In the genomic region with DNA sequence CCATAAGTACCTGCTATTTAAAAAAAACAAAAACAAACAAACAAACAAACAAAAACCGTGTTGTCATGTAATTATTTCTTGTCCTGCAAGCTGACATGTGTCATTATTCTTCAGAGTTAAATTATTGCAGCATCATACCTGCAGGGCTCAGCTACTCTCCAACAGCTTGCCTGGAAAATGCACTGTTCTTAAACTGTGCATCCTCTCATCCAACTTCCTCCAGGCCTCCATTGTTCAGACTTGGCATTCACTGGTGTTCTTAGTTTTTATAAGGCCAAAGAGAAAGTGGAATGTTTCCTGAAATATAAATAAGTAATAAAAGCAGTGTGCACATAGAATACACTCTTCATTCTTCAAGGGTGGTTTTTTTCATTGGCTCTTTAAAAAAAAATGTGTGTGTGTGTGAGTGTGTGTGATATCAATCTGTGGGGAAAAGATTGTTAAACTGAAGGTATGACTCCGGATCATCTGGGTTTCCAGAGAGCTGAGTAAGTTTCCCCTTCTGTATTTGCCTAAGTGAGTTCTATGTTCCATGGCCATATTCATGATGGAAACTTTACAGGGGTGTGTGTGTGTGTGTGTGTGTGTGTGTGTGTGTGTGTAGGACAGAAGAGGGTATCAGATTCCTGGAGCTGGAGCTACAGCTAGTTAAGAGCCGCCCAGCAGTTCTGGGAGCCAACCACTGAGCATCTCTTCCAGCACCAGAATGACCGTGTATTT, we compare ENCODE assay signal across 26 mouse cellular contexts. TPM values are rescaled to one million over a fixed set of nuclear protein-coding genes. Genes with fewer than 3 reads are reported as not detected.
DNase-seq lines count a peak whose midpoint lies in the region; ATAC-seq lines count a peak whose summit lies in the region.
"Had no signal": no experiment of that assay in that cellular context is flagged by ENCODE, and none has a peak within 500 bp of the region (broad histone marks: within the 10 kb centered on the region; RNA-seq: fewer than 3 reads in every experiment).

No protein-coding gene starts in this region.

- no peak overlapping the region for H3K9ac ChIP-seq in limb, embryonic 13.5 days
- H3K9ac ChIP-seq in limb, embryonic 15.5 days: no peak overlapping the region
- H3K9ac ChIP-seq: embryonic facial prominence, embryonic 13.5 days; forebrain, embryonic 13.5 days; hindbrain, embryonic 13.5 days; intestine, embryonic 15.5 days had no signal

- H3K36me3 ChIP-seq in limb, embryonic 13.5 days: peaks cover 3% of the 10 kb centered on the region; the same call in 1 of the 2 replicates
- H3K36me3 ChIP-seq in limb, embryonic 10.5 days: no peaks in the 10 kb centered on the region
- 0 out of 2 replicates have a peak, but pooled peaks cover 3% of the 10 kb centered on the region for H3K36me3 ChIP-seq in embryonic facial prominence, embryonic 10.5 days (replicated peaks)
- no peaks in the 10 kb centered on the region for H3K36me3 ChIP-seq in limb, embryonic 15.5 days
- H3K36me3 ChIP-seq: embryonic facial prominence, embryonic 13.5 days; forebrain, embryonic 10.5 days; heart, embryonic 10.5 days; hindbrain, embryonic 10.5 days; hindbrain, embryonic 13.5 days; intestine, embryonic 15.5 days had no signal

- H3K4me1 ChIP-seq in limb, embryonic 13.5 days: peaks cover 50% of the 10 kb centered on the region
- peaks cover 40% of the 10 kb centered on the region for H3K4me1 ChIP-seq in limb, embryonic 10.5 days
- H3K4me1 ChIP-seq in embryonic facial prominence, embryonic 10.5 days: peaks cover 62% of the 10 kb centered on the region
- H3K4me1 ChIP-seq in limb, embryonic 15.5 days: peaks cover 11% of the 10 kb centered on the region
- H3K4me1 ChIP-seq: intestine, embryonic 15.5 days had no signal

- H3K9me3 ChIP-seq in limb, embryonic 13.5 days: no peaks in the 10 kb centered on the region
- no peaks in the 10 kb centered on the region for H3K9me3 ChIP-seq in limb, embryonic 10.5 days (replicated peaks)
- no peaks in the 10 kb centered on the region for H3K9me3 ChIP-seq in embryonic facial prominence, embryonic 10.5 days
- no peaks in the 10 kb centered on the region for H3K9me3 ChIP-seq in limb, embryonic 15.5 days
- H3K9me3 ChIP-seq: embryonic facial prominence, embryonic 13.5 days; forebrain, embryonic 10.5 days; forebrain, embryonic 13.5 days; G1E; heart, embryonic 10.5 days; hindbrain, embryonic 10.5 days; hindbrain, embryonic 13.5 days; intestine, embryonic 15.5 days had no signal

- ATAC-seq in limb, embryonic 13.5 days (ENCODE audit: low FRiP score, low read depth): 0 out of 2 replicates have a peak, but pooled peaks have one; percentile 35
- peak; percentile 33; the same call in 1 of the 2 replicates for ATAC-seq in limb, embryonic 15.5 days (ENCODE audit: insufficient number of reproducible peaks, low FRiP score, low TSS enrichment, low read depth)
- ATAC-seq: forebrain, embryonic 13.5 days; forebrain, embryonic 16.5 days; hindbrain, embryonic 16.5 days; intestine, embryonic 15.5 days; Patski had no signal

- no peak overlapping the region for H3K27ac ChIP-seq in limb, embryonic 13.5 days
- H3K27ac ChIP-seq in limb, embryonic 10.5 days: no peak overlapping the region
- H3K27ac ChIP-seq in embryonic facial prominence, embryonic 10.5 days (replicated peaks): no peak overlapping the region
- peak overlapping the region; percentile 43; the same call in 1 of the 2 replicates for H3K27ac ChIP-seq in limb, embryonic 15.5 days
- H3K27ac ChIP-seq: forebrain, embryonic 10.5 days; forebrain, embryonic 13.5 days; heart, embryonic 10.5 days; hindbrain, embryonic 10.5 days; hindbrain, embryonic 13.5 days; intestine, embryonic 15.5 days had no signal

- 68% methylated on average over 4 of the region's 4 CpGs for WGBS in limb, embryonic 13.5 days
- 89% methylated on average over 4 of the region's 4 CpGs for WGBS in limb, embryonic 10.5 days
- 85% methylated on average over 4 of the region's 4 CpGs for WGBS in embryonic facial prominence, embryonic 10.5 days
- WGBS in limb, embryonic 15.5 days: 62% methylated on average over 4 of the region's 4 CpGs

- DNase-seq in limb, embryonic 10.5 days (ENCODE audit: low spot score): no peak
- DNase-seq in embryonic facial prominence, embryonic 10.5 days (ENCODE audit: low spot score): peak; percentile 4
- DNase-seq in lung, postnatal 14 days: no peak
- DNase-seq in layer of hippocampus, postnatal 14 days (ENCODE audit: low spot score in 2 of 2): no peak
- DNase-seq: adrenal gland, adult 2 months; adrenal gland, postnatal 14 days; cerebellum, adult 11 months; cerebellum, adult 2 months; cerebellum, adult 9-11 months; cerebellum, postnatal 25 days; gastrocnemius, postnatal 14 days; heart, adult 18-20 months had no signal

- H3K4me2 ChIP-seq in limb, embryonic 13.5 days (replicated peaks): no peak overlapping the region
- no peak overlapping the region for H3K4me2 ChIP-seq in limb, embryonic 15.5 days
- H3K4me2 ChIP-seq: embryonic facial prominence, embryonic 13.5 days; forebrain, embryonic 13.5 days; hindbrain, embryonic 13.5 days; intestine, embryonic 15.5 days had no signal

- H3K4me3 ChIP-seq in limb, embryonic 13.5 days: no peak overlapping the region
- no peak overlapping the region for H3K4me3 ChIP-seq in limb, embryonic 10.5 days
- no peak overlapping the region for H3K4me3 ChIP-seq in embryonic facial prominence, embryonic 10.5 days
- H3K4me3 ChIP-seq in limb, embryonic 15.5 days: no peak overlapping the region
- H3K4me3 ChIP-seq: embryonic facial prominence, embryonic 13.5 days; erythroblast, embryonic 14.5 days; forebrain, embryonic 10.5 days; forebrain, embryonic 13.5 days; heart, embryonic 10.5 days; hindbrain, embryonic 10.5 days; hindbrain, embryonic 13.5 days; intestine, embryonic 15.5 days had no signal

- H3K27me3 ChIP-seq in limb, embryonic 13.5 days: peaks cover 7% of the 10 kb centered on the region
- H3K27me3 ChIP-seq in limb, embryonic 10.5 days (ENCODE audit: low read depth, poor library complexity, severe bottlenecking): no peaks in the 10 kb centered on the region
- no peaks in the 10 kb centered on the region for H3K27me3 ChIP-seq in embryonic facial prominence, embryonic 10.5 days (replicated peaks; ENCODE audit: low read depth, poor library complexity, severe bottlenecking)
- H3K27me3 ChIP-seq in limb, embryonic 15.5 days: no peaks in the 10 kb centered on the region
- H3K27me3 ChIP-seq: forebrain, embryonic 13.5 days; hindbrain, embryonic 13.5 days; intestine, embryonic 15.5 days; Patski had no signal

RNA-seq across cellular contexts. Expression of a gene that starts 42.0 kb away (rescaled TPM):
- 11.0 and 14.1 TPM in 2 replicates for polyA plus RNA-seq in limb, embryonic 13.5 days (2015; fragmentation: Nextera tagmentation; extraction: Ambion mirVana)
- 8.6 and 10.8 TPM in 2 replicates for polyA plus RNA-seq in limb, embryonic 10.5 days (2016; fragmentation: Nextera tagmentation; extraction: Ambion mirVana)
- 8.9 and 10.0 TPM in 2 replicates for polyA plus RNA-seq in embryonic facial prominence, embryonic 10.5 days (2016; fragmentation: Nextera tagmentation; extraction: Ambion mirVana)
- polyA plus RNA-seq in limb, embryonic 15.5 days (2015; fragmentation: Nextera tagmentation; extraction: Ambion mirVana): 9.2 and 11.9 TPM in 2 replicates
- total RNA-seq in layer of hippocampus, postnatal 14 days (2021): 10 to 100 TPM; 14.5 to 19.0 TPM
- polyA plus RNA-seq: erythroblast, embryonic 14.5 days had no signal

RNA-seq across cellular contexts. Expression of a gene that starts 42.1 kb away (rescaled TPM):
- 17.2 and 20.1 TPM in 2 replicates for polyA plus RNA-seq in limb, embryonic 13.5 days (2015; fragmentation: Nextera tagmentation; extraction: Ambion mirVana)
- polyA plus RNA-seq in limb, embryonic 10.5 days (2016; fragmentation: Nextera tagmentation; extraction: Ambion mirVana): 23.3 and 24.5 TPM in 2 replicates
- polyA plus RNA-seq in embryonic facial prominence, embryonic 10.5 days (2016; fragmentation: Nextera tagmentation; extraction: Ambion mirVana): 19.8 and 21.0 TPM in 2 replicates
- 15.7 and 15.8 TPM in 2 replicates for polyA plus RNA-seq in limb, embryonic 15.5 days (2015; fragmentation: Nextera tagmentation; extraction: Ambion mirVana)
- 10 to 100 TPM in 1 of 2 experiments, 1 to 10 TPM in 1; 9.5 to 10.7 TPM for total RNA-seq in layer of hippocampus, postnatal 14 days (2021)
